Mouse (Mus musculus) limb, embryonic 14.5 days (tissue): ENCODE measurements at regions not wholly inside any gene's neighbourhood (a gene's known extent, or its start where the extent isn't known, plus 50 kb on each side); places are given as distances from the start of the nearest gene placed in this dataset.

Source experiments
- ATAC-seq: fragments of 200-750 bp; cut with Nextera tagmentation; 2 replicates; pipeline ENCODE4 v1.8.0; 2017; ENCODE audit warnings: low read depth, moderate number of reproducible peaks, moderate TSS enrichment; ENCODE audit not compliant: low FRiP score
- DNase-seq: peaks from one replicate; pipeline ENCODE4 v3.0.0-alpha.2; 2015; ENCODE audit warnings: low spot score
- H3K27ac ChIP-seq: fragments of 300-500 bp; sonication (generic); replicated peaks from 2 replicates; pipeline ENCODE4 v1.5.1; 2014; ENCODE audit warnings: low read depth, mild to moderate bottlenecking, low read length, moderate library complexity, mixed read lengths
- H3K27me3 ChIP-seq: fragments of 300-500 bp; sonication (generic); 2 replicates; pipeline ENCODE4 v1.6.1; 2014; ENCODE audit warnings: low read length, mixed read lengths; ENCODE audit not compliant: control insufficient read depth, insufficient read depth
- H3K36me3 ChIP-seq: fragments of 300-500 bp; sonication (generic); 2 replicates; pipeline ENCODE4 v1.6.1; 2014; ENCODE audit warnings: mild to moderate bottlenecking, low read length, moderate library complexity, mixed read lengths; ENCODE audit not compliant: control insufficient read depth, insufficient read depth
- H3K4me1 ChIP-seq: fragments of 300-500 bp; sonication (generic); 2 replicates; pipeline ENCODE4 v1.6.1; 2014; ENCODE audit warnings: antibody characterized with exemption, low read length, mixed read lengths; ENCODE audit not compliant: control insufficient read depth, insufficient read depth
- H3K4me2 ChIP-seq: fragments of 300-500 bp; sonication (generic); replicated peaks from 2 replicates; pipeline ENCODE4 v1.6.1; 2014; ENCODE audit warnings: low read depth, mild to moderate bottlenecking, low read length, moderate library complexity; ENCODE audit not compliant: severe bottlenecking
- H3K4me3 ChIP-seq: fragments of 300-500 bp; sonication (generic); replicated peaks from 2 replicates; pipeline ENCODE4 v1.5.1; 2014; ENCODE audit warnings: low read length
- H3K9ac ChIP-seq: fragments of 300-500 bp; sonication (generic); 2 replicates; pipeline ENCODE4 v1.6.1; 2014; ENCODE audit warnings: mild to moderate bottlenecking, low read depth, low read length, moderate library complexity; ENCODE audit not compliant: severe bottlenecking
- H3K9me3 ChIP-seq: fragments of 300-500 bp; sonication (generic); 2 replicates; pipeline ENCODE4 v1.6.1; 2016; ENCODE audit warnings: low read length; ENCODE audit not compliant: control insufficient read depth
- POLR2A ChIP-seq: fragments of 200-500 bp; IDR thresholded peaks from 2 replicates; pipeline ENCODE4 v1.8.0; 2012; ENCODE audit warnings: inconsistent platforms, mild to moderate bottlenecking, moderate library complexity, borderline replicate concordance; ENCODE audit not compliant: insufficient read depth, insufficient read length; ENCODE audit errors: extremely low read depth
- WGBS: fragments of 180-500 bp; shearing (Covaris S2); extraction: QIAGEN DNeasy Blood & Tissue Kit; methylation state at CpG from one replicate; pipeline ENCODE4 v1.1.7; 2014; 5-methylcytosine and 5-hydroxymethylcytosine counted together

DNA sequence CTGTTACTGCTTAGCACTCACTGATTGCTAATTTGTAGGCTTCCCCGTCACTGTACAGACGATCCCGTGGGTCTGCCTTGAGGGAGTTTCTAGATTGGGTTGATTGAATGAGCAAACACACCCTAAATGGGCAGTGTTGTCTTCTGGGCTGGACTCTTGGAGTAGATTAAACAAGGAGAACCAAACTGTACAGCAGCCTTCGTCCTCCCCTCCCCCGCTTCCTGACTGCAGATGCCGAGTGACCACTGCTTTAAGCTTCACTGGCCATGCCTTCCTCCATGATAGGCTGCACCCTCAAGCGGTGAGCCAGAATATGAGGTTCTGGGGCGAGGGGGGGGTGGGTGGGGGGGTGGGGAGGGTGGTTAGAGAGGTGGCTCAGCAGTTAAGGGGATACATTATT, 201.5 kb upstream of the Zfp64 start:
- TF ChIP-seq POLR2A, result no peak
- Histone ChIP-seq H3K9me3 (no peaks in the 10 kb centered on the region), H3K9ac (no peak overlapping the region), H3K4me3 (no peak overlapping the region), H3K27me3 (0 out of 2 replicates have a peak, but pooled peaks cover under 1% of the 10 kb centered on the region), H3K4me1 (peaks cover 13% of the 10 kb centered on the region), H3K4me2 (no peak overlapping the region), H3K27ac (no peak overlapping the region), H3K36me3 (no peaks in the 10 kb centered on the region)
- WGBS, result 51% methylated on average over 8 of the region's 8 CpGs
- ATAC-seq (no peak), DNase-seq (no peak)

GRCm38 (mm10) chr2:169154881-169155280, 199.5 kb upstream of the Zfp64 start:
- Histone ChIP-seq H3K27me3 (no peaks in the 10 kb centered on the region), H3K9me3 (no peaks in the 10 kb centered on the region), H3K4me2 (no peak overlapping the region; the same call in 1 of the 2 replicates), H3K36me3 (no peaks in the 10 kb centered on the region), H3K27ac (no peak overlapping the region), H3K4me3 (no peak overlapping the region), H3K4me1 (peaks cover 13% of the 10 kb centered on the region), H3K9ac (no peak overlapping the region)
- no peak for ATAC-seq
- no peak for TF ChIP-seq POLR2A
- DNase-seq, result no peak
- 40% methylated on average over 12 of the region's 12 CpGs for WGBS

DNA sequence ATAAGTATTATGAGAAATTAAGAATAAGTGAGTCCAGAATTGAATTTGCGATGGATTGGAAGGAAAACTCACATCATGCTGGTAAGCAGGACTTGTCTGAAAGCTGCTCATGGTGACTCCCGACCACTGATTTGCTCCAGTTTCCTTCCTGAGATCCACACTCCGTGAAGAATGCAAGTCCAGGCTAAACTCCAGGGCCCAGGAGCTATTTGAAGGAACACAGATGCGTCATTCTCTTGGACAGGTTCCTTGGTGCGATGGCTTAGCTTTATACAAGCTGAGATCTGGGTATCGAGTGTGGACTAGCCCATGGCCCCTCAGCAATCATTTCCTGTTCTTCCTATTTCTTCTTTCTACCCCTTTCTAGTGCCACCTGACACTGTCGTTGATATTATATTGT, 192.3 kb upstream of the Zfp64 start:
- H3K4me1 ChIP-seq, result no peaks in the 10 kb centered on the region
- H3K27me3 ChIP-seq, result no peaks in the 10 kb centered on the region
- DNase-seq (no peak), ATAC-seq (no peak)
- H3K27ac ChIP-seq, result no peak overlapping the region
- no peak overlapping the region for H3K9ac ChIP-seq
- WGBS, result 84% methylated on average over 7 of the region's 7 CpGs
- no peaks in the 10 kb centered on the region for H3K9me3 ChIP-seq
- H3K36me3 ChIP-seq, result no peaks in the 10 kb centered on the region
- no peak overlapping the region for H3K4me2 ChIP-seq
- no peak for TF ChIP-seq POLR2A
- no peak overlapping the region for H3K4me3 ChIP-seq

- Histone ChIP-seq H3K27me3 (no peaks in the 10 kb centered on the region), H3K9me3 (no peaks in the 10 kb centered on the region), H3K9ac (no peak overlapping the region), H3K4me1 (no peaks in the 10 kb centered on the region), H3K36me3 (no peaks in the 10 kb centered on the region), H3K27ac (no peak overlapping the region), H3K4me3 (no peak overlapping the region), H3K4me2 (no peak overlapping the region)
- DNase-seq (no peak), ATAC-seq (no peak)
- 72% methylated on average over 8 of the region's 8 CpGs for WGBS
- no peak for TF ChIP-seq POLR2A
Measured at GRCm38 (mm10) chr2:169142224-169142623, 186.8 kb upstream of the Zfp64 start.

DNA sequence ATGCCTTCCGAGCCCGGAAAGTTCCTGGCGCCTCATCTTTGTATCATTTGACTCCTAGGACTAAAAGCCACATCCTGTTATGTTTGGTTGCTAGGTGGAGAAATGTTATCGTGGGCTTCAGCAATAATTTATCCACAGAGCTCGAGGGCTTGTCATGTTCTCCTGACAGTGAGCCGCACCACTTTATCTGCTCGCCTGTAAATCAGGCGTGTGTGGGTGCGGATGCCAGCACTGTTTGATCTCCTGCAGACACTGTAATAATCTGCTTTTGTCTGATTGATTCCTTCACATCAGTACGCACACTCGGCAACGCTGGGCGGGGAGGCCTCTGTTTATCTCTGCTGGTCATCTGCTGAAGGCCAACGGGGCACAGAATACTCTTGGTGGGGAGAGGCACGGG, 178.5 kb upstream of the Zfp64 start:
- ATAC-seq (no peak), DNase-seq (no peak)
- Histone ChIP-seq H3K27ac (no peak overlapping the region), H3K4me3 (no peak overlapping the region), H3K4me1 (peaks cover 10% of the 10 kb centered on the region; the same call in 1 of the 2 replicates), H3K9me3 (no peaks in the 10 kb centered on the region), H3K9ac (no peak overlapping the region), H3K4me2 (no peak overlapping the region), H3K36me3 (no peaks in the 10 kb centered on the region), H3K27me3 (no peaks in the 10 kb centered on the region)
- 47% methylated on average over 15 of the region's 15 CpGs for WGBS
- TF ChIP-seq POLR2A, result no peak

DNA sequence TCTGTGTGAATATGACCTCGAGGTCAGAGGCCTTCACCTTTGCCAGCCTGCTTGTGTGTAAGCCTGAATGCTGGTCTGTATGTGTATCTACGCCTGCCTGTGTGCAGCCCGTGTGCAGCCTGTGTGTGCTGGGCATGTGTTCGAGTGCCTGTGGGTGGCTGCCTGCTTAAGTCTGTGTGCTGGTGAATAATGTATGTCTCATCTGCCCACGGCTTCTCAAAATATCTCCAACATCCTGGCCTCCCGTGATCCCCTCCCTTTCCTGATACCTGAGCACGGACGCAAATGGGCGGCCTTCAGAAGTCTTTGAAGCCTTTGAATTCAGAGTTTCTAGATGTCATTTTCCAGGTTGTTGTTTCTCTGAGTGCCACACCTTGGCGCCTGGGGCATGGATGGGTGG, 170.1 kb upstream of the Zfp64 start:
- H3K36me3 ChIP-seq, result no peaks in the 10 kb centered on the region
- H3K27ac ChIP-seq, result no peak overlapping the region
- H3K27me3 ChIP-seq, result no peaks in the 10 kb centered on the region
- ATAC-seq, result no peak
- 87% methylated on average over 10 of the region's 10 CpGs for WGBS
- TF ChIP-seq POLR2A, result no peak
- DNase-seq, result no peak
- no peaks in the 10 kb centered on the region for H3K9me3 ChIP-seq
- no peak overlapping the region for H3K4me2 ChIP-seq
- H3K4me1 ChIP-seq, result no peaks in the 10 kb centered on the region
- H3K4me3 ChIP-seq, result no peak overlapping the region
- no peak overlapping the region for H3K9ac ChIP-seq
